Mouse (Mus musculus) urinary bladder, postnatal 0 days (tissue): ENCODE data around the gene Fam71f2. TPM values are rescaled to one million over a fixed set of nuclear protein-coding genes. Genes with fewer than 3 reads are reported as not detected.

Experiments used
- polyA plus RNA-seq: library from polyadenylated mRNA; unstranded; fragments of >200 nt; fragmentation: Nextera tagmentation; extraction: Ambion mirVana; gene quantifications from 2 replicates; pipeline ENCODE4 v1.2.1, GENCODE M21; 2015

Fam71f2 gene
- 0.19 TPM in 1 of 2 replicates, not detected in the other for polyA plus RNA-seq

DNA sequence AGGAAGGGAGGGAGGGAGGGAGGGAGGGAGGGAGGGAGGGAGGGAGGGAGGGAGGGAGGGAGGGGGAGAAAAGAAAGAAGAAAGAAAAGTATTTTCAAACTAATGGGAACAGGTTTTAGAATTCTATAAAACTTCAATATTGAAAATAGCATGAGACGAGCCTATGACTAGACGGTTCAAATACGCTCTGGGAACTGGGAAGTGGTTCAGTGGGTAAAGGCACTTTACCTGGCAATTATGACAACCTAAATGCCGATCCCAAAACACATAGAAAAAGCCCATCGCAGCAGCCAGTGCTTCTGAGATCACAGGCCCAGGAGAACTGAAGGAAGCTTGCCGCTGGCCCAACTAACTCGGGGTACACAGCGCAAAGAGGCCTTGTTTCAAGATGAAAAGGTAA is at the start of gene Fam71f2:
TSS of gene Fam71f2 (plus strand) at position 301 of the 400 bp plus-strand sequence.

DNA sequence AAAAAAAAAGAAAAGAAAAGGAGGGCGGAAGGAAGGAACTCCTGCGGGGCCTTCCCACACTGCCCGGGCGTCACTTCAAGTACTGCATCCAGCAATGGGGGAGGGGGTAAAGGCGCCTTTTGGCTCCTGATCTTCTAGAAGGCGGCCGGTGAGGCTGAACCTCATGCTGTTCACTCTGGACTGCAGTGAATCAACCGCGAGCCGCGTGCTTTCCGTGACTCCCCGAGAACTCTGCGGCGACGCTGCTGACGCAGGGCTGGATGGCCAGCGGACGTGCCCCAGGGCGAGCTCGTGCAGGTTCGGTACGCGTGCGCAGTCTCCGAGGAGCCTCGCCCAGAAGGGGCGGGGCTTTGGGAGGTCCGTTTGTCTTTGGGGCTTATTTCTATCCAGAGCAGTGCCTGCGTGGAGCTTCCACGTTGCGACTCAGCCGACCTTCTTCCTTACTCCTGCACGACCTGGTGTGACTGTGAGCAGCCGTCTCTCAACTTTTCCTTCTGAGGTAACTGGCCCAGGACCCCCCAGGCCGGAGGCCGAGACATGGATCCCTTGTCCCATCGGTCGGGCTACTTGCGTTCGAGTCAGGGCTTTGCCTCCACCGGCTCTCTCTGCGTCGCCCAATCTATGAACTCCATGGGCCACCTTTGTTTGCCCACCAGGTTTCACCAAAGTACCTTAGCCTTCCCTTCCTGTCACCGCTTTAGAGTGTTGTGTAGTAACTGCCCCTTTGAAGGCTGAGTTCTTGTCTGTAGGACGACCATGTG is 6.9 kb upstream of the Fam71f2 start, which contains the start of gene Hilpda:
TSS of gene Hilpda (plus strand) at position 177 of the 761 bp plus-strand sequence.

GRCm38 (mm10) chr6:29318879-29319278 is 39.5 kb downstream of the Fam71f2 start, which contains the start of gene Fam71f1:
Gene Fam71f1 (plus strand): TSS chr6:29319140.

Other genes starting within 250 kb of the Fam71f2 start
- not detected in 2 replicates for gene Lep, start 219.4 kb upstream of the Fam71f2 start, polyA plus RNA-seq
- 16.0 and 20.4 TPM in 2 replicates for gene Rbm28, start 114.6 kb upstream of the Fam71f2 start, polyA plus RNA-seq
- gene Prrt4, start 100.0 kb upstream of the Fam71f2 start, polyA plus RNA-seq, result 0.34 and 0.66 TPM in 2 replicates
- gene Impdh1, start 63.2 kb upstream of the Fam71f2 start, polyA plus RNA-seq, result 28.8 and 33.1 TPM in 2 replicates
- 40.2 and 55.8 TPM in 2 replicates for gene Hilpda, start 7.1 kb upstream of the Fam71f2 start, polyA plus RNA-seq
- gene Fam71f1, start 39.5 kb downstream of the Fam71f2 start, polyA plus RNA-seq, result not detected in 2 replicates
- 419 and 516 TPM in 2 replicates for gene Calu, start 68.5 kb downstream of the Fam71f2 start, polyA plus RNA-seq
- gene Opn1sw, start 108.9 kb downstream of the Fam71f2 start, polyA plus RNA-seq, result 3.7 and 5.1 TPM in 2 replicates
- gene Ccdc136, start 116.7 kb downstream of the Fam71f2 start, polyA plus RNA-seq, result 19.2 and 22.0 TPM in 2 replicates
- 40.6 and 43.1 TPM in 2 replicates for gene Flnc, start 153.7 kb downstream of the Fam71f2 start, polyA plus RNA-seq
- gene Atp6v1f, start 188.1 kb downstream of the Fam71f2 start, polyA plus RNA-seq, result 181 and 228 TPM in 2 replicates
- not detected in 2 replicates for gene Atp6v1fnb, start 191.8 kb downstream of the Fam71f2 start, polyA plus RNA-seq
- gene Kcp, start 228.4 kb downstream of the Fam71f2 start, polyA plus RNA-seq, result 7.8 and 8.2 TPM in 2 replicates
- gene Irf5, start 247.0 kb downstream of the Fam71f2 start, polyA plus RNA-seq, result 5.6 and 14.5 TPM in 2 replicates